In the genomic region with DNA sequence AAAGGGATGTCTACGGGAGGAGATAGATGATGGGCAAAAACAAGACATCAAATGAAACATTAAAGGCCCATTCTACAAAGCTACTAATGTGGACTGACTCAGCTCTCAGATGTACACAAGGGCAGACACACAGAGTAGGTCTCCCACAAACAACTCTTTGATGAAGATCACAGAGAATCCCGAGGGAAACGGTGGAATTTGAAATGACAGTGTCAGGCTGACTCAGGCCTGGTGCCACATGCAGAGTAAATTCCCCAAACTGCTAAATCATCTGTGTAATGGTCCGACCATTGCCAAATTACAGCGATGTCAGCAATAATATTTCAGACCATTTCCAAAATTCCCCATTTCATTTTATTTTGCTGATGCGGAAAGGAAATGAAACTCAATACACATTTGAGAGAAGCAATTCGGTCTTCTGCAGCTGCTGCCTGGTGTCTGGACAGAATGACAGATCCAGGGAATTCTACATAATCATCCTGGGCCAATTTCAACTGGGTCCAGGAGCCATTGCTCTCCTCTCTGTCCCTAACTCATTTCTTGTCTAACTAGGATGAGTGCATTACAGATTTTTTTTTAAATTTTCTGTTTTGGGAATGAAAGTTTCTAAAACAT, we compare ENCODE assay signal across 23 mouse cellular contexts.
DNase-seq lines count a peak whose midpoint lies in the region; ATAC-seq and TF ChIP-seq lines count a peak whose summit lies in the region.
"Had no signal": no experiment of that assay in that cellular context is flagged by ENCODE, and none has a peak within 500 bp of the region (broad histone marks: within the 10 kb centered on the region; RNA-seq: fewer than 3 reads in every experiment).

No protein-coding gene starts in this region.

- 59% methylated on average over 7 of the region's 7 CpGs for WGBS in embryonic facial prominence, embryonic 14.5 days
- 84% methylated on average over 7 of the region's 7 CpGs for WGBS in embryonic facial prominence, embryonic 10.5 days
- WGBS in heart, embryonic 11.5 days (ENCODE audit: insufficient replicate concordance) = 74% methylated on average over 7 of the region's 7 CpGs
- WGBS in lung, embryonic 14.5 days = 67% methylated on average over 7 of the region's 7 CpGs

- H3K9ac ChIP-seq in embryonic facial prominence, embryonic 14.5 days (ENCODE audit: low read depth, low read length) = no peak overlapping the region
- no peak overlapping the region for H3K9ac ChIP-seq in heart, embryonic 11.5 days (ENCODE audit: low read depth, low read length)
- H3K9ac ChIP-seq in lung, embryonic 14.5 days = no peak overlapping the region
- H3K9ac ChIP-seq: forebrain, embryonic 12.5 days; limb, embryonic 13.5 days; liver, embryonic 15.5 days; midbrain, embryonic 15.5 days had no signal

- no peaks in the 10 kb centered on the region for H3K27me3 ChIP-seq in embryonic facial prominence, embryonic 14.5 days (replicated peaks; ENCODE audit: control insufficient read depth, insufficient read depth, low read length)
- H3K27me3 ChIP-seq in embryonic facial prominence, embryonic 10.5 days (replicated peaks; ENCODE audit: low read depth, poor library complexity, severe bottlenecking) = no peaks in the 10 kb centered on the region
- H3K27me3 ChIP-seq in heart, embryonic 11.5 days (ENCODE audit: control insufficient read depth, insufficient read depth, low read length) = no peaks in the 10 kb centered on the region
- H3K27me3 ChIP-seq in lung, embryonic 14.5 days (ENCODE audit: insufficient read depth, low read length) = no peaks in the 10 kb centered on the region
- H3K27me3 ChIP-seq: forebrain, embryonic 12.5 days; liver, embryonic 15.5 days; midbrain, embryonic 15.5 days had no signal

- no peak overlapping the region for H3K4me3 ChIP-seq in embryonic facial prominence, embryonic 14.5 days (ENCODE audit: low read depth, low read length)
- no peak overlapping the region for H3K4me3 ChIP-seq in embryonic facial prominence, embryonic 10.5 days
- no peak overlapping the region for H3K4me3 ChIP-seq in heart, embryonic 11.5 days (ENCODE audit: low read depth, low read length)
- H3K4me3 ChIP-seq in lung, embryonic 14.5 days (ENCODE audit: low read depth, low read length) = no peak overlapping the region
- H3K4me3 ChIP-seq in bone marrow macrophage, adult 2 months (ENCODE audit: insufficient read depth, low read length) = no peak overlapping the region
- H3K4me3 ChIP-seq: forebrain, embryonic 12.5 days; heart, embryonic 10.5 days; layer of hippocampus, adult 2 months; limb, embryonic 13.5 days; liver, embryonic 15.5 days; midbrain, embryonic 15.5 days had no signal

- no peaks in the 10 kb centered on the region for H3K36me3 ChIP-seq in embryonic facial prominence, embryonic 14.5 days (ENCODE audit: control insufficient read depth, insufficient read depth, low read length)
- H3K36me3 ChIP-seq in embryonic facial prominence, embryonic 10.5 days (replicated peaks) = no peaks in the 10 kb centered on the region
- H3K36me3 ChIP-seq in heart, embryonic 11.5 days (ENCODE audit: control insufficient read depth, insufficient read depth, low read length) = no peaks in the 10 kb centered on the region
- no peaks in the 10 kb centered on the region for H3K36me3 ChIP-seq in lung, embryonic 14.5 days (ENCODE audit: insufficient read depth)
- H3K36me3 ChIP-seq: forebrain, embryonic 12.5 days; heart, embryonic 10.5 days; limb, embryonic 13.5 days; liver, embryonic 15.5 days; midbrain, embryonic 15.5 days had no signal

- no peak for TF ChIP-seq POLR2A in bone marrow macrophage, adult 2 months (IDR thresholded peaks at IDR 0.05; ENCODE audit: borderline replicate concordance, low read depth, low read length)

- no peak overlapping the region for H3K27ac ChIP-seq in embryonic facial prominence, embryonic 14.5 days (replicated peaks; ENCODE audit: low read depth, low read length)
- H3K27ac ChIP-seq in embryonic facial prominence, embryonic 10.5 days (replicated peaks) = no peak overlapping the region
- no peak overlapping the region for H3K27ac ChIP-seq in heart, embryonic 11.5 days (ENCODE audit: low read depth, low read length)
- no peak overlapping the region for H3K27ac ChIP-seq in lung, embryonic 14.5 days (ENCODE audit: low read depth)
- H3K27ac ChIP-seq in bone marrow macrophage, adult 2 months (ENCODE audit: insufficient read depth, low read depth, low read length) = peak overlapping the region; percentile 74
- H3K27ac ChIP-seq: forebrain, embryonic 12.5 days; heart, embryonic 10.5 days; hindbrain, postnatal 0 days; kidney, postnatal 0 days; layer of hippocampus, adult 2 months; limb, embryonic 13.5 days; liver, embryonic 15.5 days; midbrain, embryonic 15.5 days had no signal

- DNase-seq in embryonic facial prominence, embryonic 14.5 days (ENCODE audit: low spot score) = peak; percentile 49
- no peak for DNase-seq in embryonic facial prominence, embryonic 10.5 days (ENCODE audit: low spot score)
- peak; percentile 9 for DNase-seq in heart, postnatal 10 days
- DNase-seq in lung, embryonic 14.5 days = peak; percentile 5
- DNase-seq in lung, postnatal 4 days = no peak
- no peak for DNase-seq in cerebellum, postnatal 4 days (ENCODE audit: low spot score in 2 of 2)
- DNase-seq: adrenal gland, postnatal 14 days; cerebellum, adult 9-10 months; layer of hippocampus, postnatal 36 days; thymus, adult 18-20 months; thymus, postnatal 36 days had no signal

- intact Hi-C loops in heart, postnatal 10 days (cut with DNase I) = no loop called here

- H3K4me2 ChIP-seq in embryonic facial prominence, embryonic 14.5 days (ENCODE audit: low read depth, low read length) = no peak overlapping the region
- H3K4me2 ChIP-seq in heart, embryonic 11.5 days = no peak overlapping the region
- no peak overlapping the region for H3K4me2 ChIP-seq in lung, embryonic 14.5 days
- H3K4me2 ChIP-seq: forebrain, embryonic 12.5 days; limb, embryonic 13.5 days; liver, embryonic 15.5 days; midbrain, embryonic 15.5 days had no signal

- no peak for TF ChIP-seq CTCF in lung, embryonic 14.5 days (IDR thresholded peaks at IDR 0.05; ENCODE audit: low read depth)
- no peak for TF ChIP-seq CTCF in bone marrow macrophage, adult 2 months (IDR thresholded peaks at IDR 0.05; ENCODE audit: low read depth, low read length)

- no peak for ATAC-seq in embryonic facial prominence, embryonic 14.5 days (ENCODE audit: low read depth)
- no peak for ATAC-seq in heart, embryonic 11.5 days (replicated peaks; ENCODE audit: insufficient number of reproducible peaks, low FRiP score, low TSS enrichment)
- ATAC-seq in lung, embryonic 14.5 days (ENCODE audit: insufficient read depth) = no peak
- ATAC-seq: hindbrain, postnatal 0 days; intestine, embryonic 16.5 days; lung, postnatal 0 days; midbrain, embryonic 15.5 days had no signal

- 0 out of 2 replicates have a peak, but pooled peaks cover 3% of the 10 kb centered on the region for H3K4me1 ChIP-seq in embryonic facial prominence, embryonic 14.5 days (ENCODE audit: control insufficient read depth, insufficient read depth, low read length)
- no peaks in the 10 kb centered on the region for H3K4me1 ChIP-seq in embryonic facial prominence, embryonic 10.5 days
- H3K4me1 ChIP-seq in heart, embryonic 11.5 days (ENCODE audit: control insufficient read depth, insufficient read depth, low read length) = no peaks in the 10 kb centered on the region
- no peaks in the 10 kb centered on the region for H3K4me1 ChIP-seq in lung, embryonic 14.5 days (ENCODE audit: insufficient read depth)
- H3K4me1 ChIP-seq in bone marrow macrophage, adult 2 months (ENCODE audit: control insufficient read depth, insufficient read depth, low read length) = peaks cover 25% of the 10 kb centered on the region
- H3K4me1 ChIP-seq: forebrain, embryonic 12.5 days; heart, embryonic 10.5 days; liver, embryonic 15.5 days; midbrain, embryonic 15.5 days had no signal

- H3K9me3 ChIP-seq in embryonic facial prominence, embryonic 14.5 days (ENCODE audit: control insufficient read depth, low read length) = no peaks in the 10 kb centered on the region
- no peaks in the 10 kb centered on the region for H3K9me3 ChIP-seq in embryonic facial prominence, embryonic 10.5 days
- no peaks in the 10 kb centered on the region for H3K9me3 ChIP-seq in heart, embryonic 11.5 days (replicated peaks; ENCODE audit: control insufficient read depth, low read length)
- no peaks in the 10 kb centered on the region for H3K9me3 ChIP-seq in lung, embryonic 14.5 days (ENCODE audit: low read depth, low read length)
- H3K9me3 ChIP-seq: forebrain, embryonic 12.5 days; heart, embryonic 10.5 days; limb, embryonic 13.5 days; liver, embryonic 15.5 days; midbrain, embryonic 15.5 days had no signal

Comparison
In these comparisons a context has a peak if more than half of its experiments do, and no peak if none do; other contexts are left out.
1. DNase-seq: peak in embryonic facial prominence, embryonic 14.5 days (single experiment), heart, postnatal 10 days (2 of 2) and lung, embryonic 14.5 days (single experiment); none in embryonic facial prominence, embryonic 10.5 days (single experiment), lung, postnatal 4 days (0 of 2) and cerebellum, postnatal 4 days (0 of 2).